Mouse (Mus musculus): Measurements from ENCODE around the gene Zfyve28.

DNA sequence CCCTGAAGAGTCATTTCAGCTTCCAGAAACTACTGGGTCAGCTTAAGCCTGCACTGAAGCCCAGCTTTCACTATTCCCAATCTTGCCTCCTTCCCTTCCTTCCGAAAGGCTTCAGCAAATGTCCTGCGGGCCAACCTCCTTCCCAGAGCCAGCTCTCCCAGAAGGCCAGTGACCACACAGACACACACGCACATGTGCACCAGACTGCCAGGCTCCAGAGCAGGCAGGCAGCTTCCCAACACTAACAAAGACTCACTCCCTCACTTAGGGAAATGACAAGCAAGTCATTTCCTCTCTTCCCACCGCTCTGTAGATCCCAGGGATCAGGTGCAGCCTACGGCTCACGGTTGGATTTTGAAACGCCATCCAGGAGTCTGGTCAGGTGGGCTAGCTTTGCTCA is 12.1 kb downstream of the Zfyve28 start:
- TF ChIP-seq CTCF (IDR thresholded peaks at IDR 0.05; ENCODE audit: low read depth, low read length) = no peak
- no peak for TF ChIP-seq POLR2A (IDR thresholded peaks at IDR 0.05; ENCODE audit: insufficient read depth, low read length)
